Mouse (Mus musculus) thymus, postnatal 14 days (tissue): ENCODE data around the gene Tmed8.
"Not testable (repeated sequence)": the region's sequence is repeated elsewhere in the genome, so short reads cannot be mapped to it uniquely, and the experiment has no call there.

ENCODE experiments used
- DNase-seq: peaks from one replicate; pipeline ENCODE4 v3.0.0; 2021

The Tmed8 gene

GRCm38 (mm10) chr12:87199973-87200586 is at the start of gene Tmed8:
Gene Tmed8 (minus strand): TSS chr12:87200454.
- DNase-seq, result peak; percentile 89

GRCm38 (mm10) chr12:87238632-87239031 is 38.4 kb upstream of the Tmed8 start, which contains the start of gene Noxred1:
Gene Noxred1 (minus strand): TSS chr12:87238732.
- no peak for DNase-seq

- DNase-seq, result no peak
These were observed 36.7 kb upstream of the Tmed8 start for GRCm38 (mm10) chr12:87236882-87237483.

GRCm38 (mm10) chr12:87230379-87230895 is 30.2 kb upstream of the Tmed8 start:
- DNase-seq, result no peak

GRCm38 (mm10) chr12:87229633-87230032 is 29.4 kb upstream of the Tmed8 start:
- DNase-seq, result no peak

GRCm38 (mm10) chr12:87226801-87227200 is 26.5 kb upstream of the Tmed8 start:
- DNase-seq, result no peak

- peak; percentile 11 for DNase-seq
These were observed 24.7 kb upstream of the Tmed8 start for GRCm38 (mm10) chr12:87224950-87225349.

GRCm38 (mm10) chr12:87219362-87219761 is 19.1 kb upstream of the Tmed8 start:
- DNase-seq, result no peak

- no peak for DNase-seq
These were observed 17.3 kb upstream of the Tmed8 start for GRCm38 (mm10) chr12:87217596-87217995.

GRCm38 (mm10) chr12:87216053-87216452 is 15.8 kb upstream of the Tmed8 start:
- DNase-seq, result no peak

- no peak for DNase-seq
These were observed 12.8 kb upstream of the Tmed8 start for GRCm38 (mm10) chr12:87212844-87213606.

GRCm38 (mm10) chr12:87205789-87206188 is 5.5 kb upstream of the Tmed8 start:
- DNase-seq, result not testable (repeated sequence)

- DNase-seq, result no peak
These were observed 1.4 kb upstream of the Tmed8 start for GRCm38 (mm10) chr12:87201694-87202093.

- DNase-seq, result peak; percentile 79
These were observed 865 bp downstream of the Tmed8 start, which contains the start of gene Samd15 for GRCm38 (mm10) chr12:87199206-87199972. Gene Samd15 (plus strand): TSS chr12:87199723.

- no peak for DNase-seq
These were observed 1.5 kb downstream of the Tmed8 start for GRCm38 (mm10) chr12:87198792-87199191.

- no peak for DNase-seq
These were observed 3.9 kb downstream of the Tmed8 start for GRCm38 (mm10) chr12:87196310-87196709.

GRCm38 (mm10) chr12:87195069-87195468 is 5.2 kb downstream of the Tmed8 start:
- DNase-seq, result no peak

GRCm38 (mm10) chr12:87193008-87193407 is 7.2 kb downstream of the Tmed8 start:
- DNase-seq, result no peak

- DNase-seq, result no peak
These were observed 22.6 kb downstream of the Tmed8 start for GRCm38 (mm10) chr12:87177631-87178030.

GRCm38 (mm10) chr12:87175194-87175946 is 24.9 kb downstream of the Tmed8 start:
- DNase-seq, result no peak

- no peak for DNase-seq
These were observed 39.4 kb downstream of the Tmed8 start for GRCm38 (mm10) chr12:87160815-87161214.

GRCm38 (mm10) chr12:87160310-87160709 is 39.9 kb downstream of the Tmed8 start:
- DNase-seq, result no peak
